ENCODE assay signal across 7 mouse cellular contexts in the genomic region with DNA sequence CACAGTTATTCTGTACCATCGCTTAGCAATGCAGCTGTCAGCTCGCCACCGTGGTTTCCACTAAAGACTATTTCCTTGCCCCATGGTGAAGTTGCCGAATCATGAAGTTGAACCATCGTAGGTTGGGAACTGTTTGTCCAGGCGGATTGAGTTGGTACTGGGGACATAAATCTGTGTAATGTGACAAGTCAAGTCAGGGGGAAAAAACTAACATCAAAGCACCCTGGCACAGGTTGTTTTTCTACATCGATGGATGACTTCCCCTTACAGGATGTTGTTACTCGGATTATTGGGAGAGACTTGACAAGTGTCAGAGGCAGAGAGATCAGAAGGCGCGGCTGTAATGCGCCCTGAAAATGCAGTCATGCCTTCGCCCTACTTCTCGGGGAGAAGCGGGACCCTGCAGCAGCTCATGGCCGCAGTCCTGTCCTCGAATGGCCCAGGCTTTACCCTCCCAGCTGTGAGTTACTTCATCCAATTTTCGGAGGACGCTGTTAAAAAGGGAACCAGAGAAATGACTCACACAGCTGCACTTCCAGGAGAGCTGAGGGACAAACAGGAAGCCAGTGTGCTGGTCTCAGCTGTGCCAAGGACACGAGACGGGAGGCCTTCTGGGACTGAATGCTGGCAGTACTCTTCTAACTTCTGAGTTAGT. TPM values are rescaled to one million over a fixed set of nuclear protein-coding genes. Genes with fewer than 3 reads are reported as not detected.
DNase-seq lines count a peak whose midpoint lies in the region; ATAC-seq and TF ChIP-seq lines count a peak whose summit lies in the region.

No protein-coding gene starts in this region.

- H3K36me3 ChIP-seq in limb, embryonic 11.5 days (ENCODE audit: control insufficient read depth, insufficient read depth, low read length) = no peaks in the 10 kb centered on the region
- H3K36me3 ChIP-seq in stomach, postnatal 0 days (ENCODE audit: control insufficient read depth, insufficient read depth, low read length) = no peaks in the 10 kb centered on the region
- no peaks in the 10 kb centered on the region for H3K36me3 ChIP-seq in hindbrain, postnatal 0 days (ENCODE audit: insufficient read depth, low read length)

- H3K9me3 ChIP-seq in limb, embryonic 11.5 days (ENCODE audit: control insufficient read depth, low read length) = no peaks in the 10 kb centered on the region
- H3K9me3 ChIP-seq in stomach, postnatal 0 days (ENCODE audit: control insufficient read depth, low read length) = no peaks in the 10 kb centered on the region
- no peaks in the 10 kb centered on the region for H3K9me3 ChIP-seq in hindbrain, postnatal 0 days (ENCODE audit: low read length)

- H3K27ac ChIP-seq in limb, embryonic 11.5 days (replicated peaks; ENCODE audit: low read depth, low read length) = no peak overlapping the region
- no peak overlapping the region for H3K27ac ChIP-seq in stomach, postnatal 0 days (replicated peaks)
- H3K27ac ChIP-seq in hindbrain, postnatal 0 days = no peak overlapping the region

- H3K27me3 ChIP-seq in limb, embryonic 11.5 days (ENCODE audit: control insufficient read depth, insufficient read depth, low read length) = no peaks in the 10 kb centered on the region
- H3K27me3 ChIP-seq in stomach, postnatal 0 days (ENCODE audit: control insufficient read depth, insufficient read depth, low read length) = no peaks in the 10 kb centered on the region
- no peaks in the 10 kb centered on the region for H3K27me3 ChIP-seq in hindbrain, postnatal 0 days (ENCODE audit: insufficient read depth, low read length)

- no peak for TF ChIP-seq CTCF in stomach, postnatal 0 days (IDR thresholded peaks at IDR 0.05; ENCODE audit: low read depth)
- no peak for TF ChIP-seq CTCF in hindbrain, postnatal 0 days (IDR thresholded peaks at IDR 0.05; ENCODE audit: low read depth)

- H3K4me2 ChIP-seq in limb, embryonic 11.5 days (ENCODE audit: low read depth, severe bottlenecking) = no peak overlapping the region
- no peak overlapping the region for H3K4me2 ChIP-seq in stomach, postnatal 0 days (replicated peaks; ENCODE audit: low read depth)
- H3K4me2 ChIP-seq in hindbrain, postnatal 0 days (ENCODE audit: low read depth, low read length) = no peak overlapping the region

- ATAC-seq in limb, embryonic 11.5 days (ENCODE audit: insufficient number of reproducible peaks, low FRiP score, low TSS enrichment, low read depth) = no peak
- peak; percentile 32; the same call in 1 of the 2 replicates for ATAC-seq in stomach, postnatal 0 days (ENCODE audit: low FRiP score, low TSS enrichment)
- no peak for ATAC-seq in hindbrain, postnatal 0 days

- no peak overlapping the region for H3K9ac ChIP-seq in limb, embryonic 11.5 days (ENCODE audit: low read length)
- H3K9ac ChIP-seq in stomach, postnatal 0 days (ENCODE audit: low read length) = no peak overlapping the region
- H3K9ac ChIP-seq in hindbrain, postnatal 0 days (replicated peaks; ENCODE audit: low read length) = no peak overlapping the region

- DNase-seq in 3134 (ENCODE audit: extremely low read depth, insufficient read length, low spot score) (peak; percentile 22), 416B (ENCODE audit: low read depth) (peak; percentile 84)
- peak; percentile 78 for DNase-seq in gastrocnemius, postnatal 25 days
- peak; percentile 29 for DNase-seq in limb, embryonic 11.5 days (ENCODE audit: low spot score)
- no peak for DNase-seq in stomach, postnatal 0 days (ENCODE audit: low spot score)
- no peak for DNase-seq in cerebellum, postnatal 36 days
- no peak for DNase-seq in hindbrain, postnatal 0 days (ENCODE audit: low spot score)

- WGBS in limb, embryonic 11.5 days = 45% methylated on average over 20 of the region's 20 CpGs
- 51% methylated on average over 20 of the region's 20 CpGs for WGBS in stomach, postnatal 0 days
- 82% methylated on average over 20 of the region's 20 CpGs for WGBS in hindbrain, postnatal 0 days

- TF ChIP-seq EP300 in stomach, postnatal 0 days (optimal IDR thresholded peaks at IDR 0.05) = no peak

- H3K4me1 ChIP-seq in limb, embryonic 11.5 days (ENCODE audit: control insufficient read depth, insufficient read depth, low read length) = no peaks in the 10 kb centered on the region
- H3K4me1 ChIP-seq in stomach, postnatal 0 days (replicated peaks; ENCODE audit: control insufficient read depth, insufficient read depth) = no peaks in the 10 kb centered on the region
- H3K4me1 ChIP-seq in hindbrain, postnatal 0 days (ENCODE audit: insufficient read depth, low read length) = no peaks in the 10 kb centered on the region

- H3K4me3 ChIP-seq in limb, embryonic 11.5 days (ENCODE audit: low read depth, low read length) = no peak overlapping the region
- H3K4me3 ChIP-seq in stomach, postnatal 0 days (ENCODE audit: low read depth, low read length) = no peak overlapping the region
- no peak overlapping the region for H3K4me3 ChIP-seq in hindbrain, postnatal 0 days (ENCODE audit: low read length)

RNA-seq across cellular contexts. Expression of a gene that starts 50.2 kb away (rescaled TPM):
- total RNA-seq in gastrocnemius, postnatal 25 days (2021) = 1 to 10 TPM in 1 of 2 experiments, under 1 TPM in 1; 0.97 to 1.3 TPM
- 98.6 and 104 TPM in 2 replicates for polyA plus RNA-seq in limb, embryonic 11.5 days (2014; fragmentation: Nextera tagmentation; extraction: Ambion mirVana)
- 26.3 and 27.2 TPM in 2 replicates for polyA plus RNA-seq in stomach, postnatal 0 days (2015; fragmentation: Nextera tagmentation; extraction: Ambion mirVana)
- total RNA-seq in hindbrain, postnatal 0 days (2014; rRNA removed) = 16.9 and 22.0 TPM in 2 replicates
- 29.0 and 29.7 TPM in 2 replicates for polyA plus RNA-seq in hindbrain, postnatal 0 days (2015; fragmentation: Nextera tagmentation; extraction: Ambion mirVana)

Comparison
In these comparisons a context has a peak if more than half of its experiments do, and no peak if none do; other contexts are left out.
1. DNase-seq: peak in 3134 (single experiment), 416B (single experiment), gastrocnemius, postnatal 25 days (single experiment) and limb, embryonic 11.5 days (single experiment); none in stomach, postnatal 0 days (single experiment), cerebellum, postnatal 36 days (0 of 2) and hindbrain, postnatal 0 days (single experiment).